Mouse (Mus musculus) Patski (cell line): Measurements from ENCODE around the gene Dnaja4. TPM values are rescaled to one million over a fixed set of nuclear protein-coding genes. Genes with fewer than 3 reads are reported as not detected.

Source experiments
- ATAC-seq: fragments of 100-300 bp; one replicate; pipeline ENCODE4 v1.8.0; 2021
- CTCF ChIA-PET: fragments of 350-600 bp; sonication (Branson Sonifier 250); formaldehyde crosslinking; loops from one replicate; lab custom pipeline; 2022; ENCODE audit warnings: inconsistent platforms; lab: Charles Lee
- POLR2A ChIA-PET: fragments of 350-600 bp; sonication (Branson Sonifier 250); formaldehyde crosslinking; loops from one replicate; lab custom pipeline; 2022; ENCODE audit warnings: antibody characterized with exemption, inconsistent platforms; lab: Charles Lee
- DNase-seq: peaks from one replicate; pipeline ENCODE4 v3.0.0-alpha.2; 2011; ENCODE audit warnings: low read depth, low spot score
- H3K27me3 ChIP-seq: fragments of 371-371 bp; one replicate; pipeline ENCODE4 v1.5.1; 2021
- CTCF ChIP-seq: fragments of 100-300 bp; IDR thresholded peaks from one replicate; pipeline ENCODE4 v1.5.1; 2021
- in situ Hi-C: fragments of 300-500 bp; cut with MboI; formaldehyde crosslinking; loops from 3 replicates; pipeline ENCODE4 v1.11.1; 2018; ENCODE audit warnings: low pct_unique_long_range_greater_than_20kb, mixed read lengths
- polyA plus RNA-seq: library from polyadenylated mRNA; unstranded; gene quantifications from one replicate; pipeline ENCODE4 v1.2.3, GENCODE M21; 2021

Gene Dnaja4
- polyA plus RNA-seq, 1 experiment from 2014 or later, result 19.6 TPM

DNA sequence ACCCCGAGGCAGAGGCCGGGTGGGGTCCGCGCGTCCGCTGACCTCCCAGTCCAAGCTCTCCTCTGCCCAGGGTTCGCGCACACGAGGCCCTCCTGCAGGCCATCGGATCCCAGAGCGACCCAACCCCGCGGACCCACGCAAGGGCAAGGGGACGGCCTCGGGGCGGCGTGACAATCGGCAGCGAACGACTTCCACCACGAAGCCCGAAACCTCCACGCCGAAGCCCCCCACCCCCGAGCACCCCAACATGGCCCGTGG lies 343 bp downstream of the Dnaja4 start:
- POLR2A ChIA-PET, result interaction anchor here (0.5 to 1.7 kb wide), 2 partner anchors 27 to 297 kb away, joined by 3 to 4 read pairs; no protein-coding TSS in a partner anchor
- CTCF ChIA-PET, result interaction anchor here (1.5 kb wide), 1 partner anchor 13 kb away, joined by 4 read pairs; no protein-coding TSS in a partner anchor
- no peak for TF ChIP-seq CTCF
- no peaks in the 10 kb centered on the region for H3K27me3 ChIP-seq
- DNase-seq (no peak), ATAC-seq (no peak)
- in situ Hi-C loops, result no loop called here

DNA sequence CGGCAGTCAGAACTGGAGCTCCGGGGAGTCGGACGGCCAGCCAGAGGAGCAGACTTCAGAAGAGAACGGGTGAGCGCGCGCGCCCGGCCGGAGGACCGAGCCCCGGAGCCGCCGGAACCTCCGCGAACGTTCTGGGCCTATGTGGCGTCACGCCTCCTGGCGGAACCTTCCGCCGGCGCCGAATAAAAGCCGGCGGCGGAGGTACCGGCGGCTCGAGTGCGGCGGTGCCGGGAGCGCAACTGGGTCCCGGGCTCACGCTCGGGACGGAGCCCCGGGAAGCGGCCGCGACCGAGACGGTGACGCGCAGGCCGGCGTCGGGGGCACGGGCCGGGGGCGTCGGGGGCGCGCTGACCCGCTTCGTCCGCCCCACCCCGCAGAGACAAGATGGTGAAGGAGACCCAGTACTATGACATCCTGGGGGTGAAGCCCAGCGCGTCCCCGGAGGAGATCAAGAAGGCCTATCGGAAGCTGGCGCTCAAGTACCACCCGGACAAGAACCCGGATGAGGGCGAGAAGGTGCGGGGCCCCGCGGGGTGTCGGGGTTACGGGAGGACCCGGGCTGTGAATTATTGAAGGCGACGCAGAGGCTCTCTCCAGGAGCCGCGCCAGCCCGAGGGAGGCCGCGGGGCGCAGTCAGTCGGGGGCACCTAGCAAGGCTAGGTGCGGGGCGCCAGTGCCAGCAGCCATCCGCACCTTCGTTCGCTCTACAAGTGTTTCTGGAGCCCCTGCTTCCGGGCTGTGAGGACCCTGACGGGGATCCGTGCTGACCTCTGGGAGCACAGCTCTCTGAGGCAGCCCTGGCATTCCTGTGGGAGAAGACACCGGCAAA lies 886 bp downstream of the Dnaja4 start:
- ATAC-seq, result peak; percentile 61
- DNase-seq, result no peak
- POLR2A ChIA-PET, result interaction anchor here (0.6 to 1.7 kb wide), 2 partner anchors 27 to 38 kb away, joined by 3 read pairs; no protein-coding TSS in a partner anchor
- in situ Hi-C loops, result no loop called here
- TF ChIP-seq CTCF, result no peak
- CTCF ChIA-PET, result interaction anchor here (1.5 kb wide), 1 partner anchor 12 kb away, joined by 4 read pairs; no protein-coding TSS in a partner anchor
- H3K27me3 ChIP-seq, result no peaks in the 10 kb centered on the region

DNA sequence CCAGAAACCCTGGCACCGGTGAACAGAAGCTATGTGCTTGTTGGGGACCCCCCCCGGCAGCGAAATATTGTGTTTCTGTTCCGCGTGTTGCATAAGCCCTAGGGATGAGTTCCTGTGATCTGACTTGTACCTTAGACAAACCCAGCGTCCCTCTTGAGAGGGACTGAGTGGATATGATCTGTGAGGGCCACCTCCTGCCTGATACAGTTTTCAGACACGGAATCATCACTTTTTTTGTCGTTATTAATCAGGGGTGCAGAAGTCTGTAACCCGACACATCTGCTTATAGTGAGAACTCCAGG lies 1.5 kb downstream of the Dnaja4 start:
- in situ Hi-C loops, result no loop called here
- no peak for TF ChIP-seq CTCF
- ChIA-PET POLR2A (interaction anchor here (0.6 to 1.7 kb wide), 2 partner anchors 28 to 38 kb away, joined by 3 read pairs; no protein-coding TSS in a partner anchor), CTCF (no interaction called here)
- H3K27me3 ChIP-seq, result no peaks in the 10 kb centered on the region
- DNase-seq (no peak), ATAC-seq (no peak)

GRCm38 (mm10) chr9:54700746-54701145 lies 2.1 kb downstream of the Dnaja4 start:
- DNase-seq (no peak), ATAC-seq (no peak)
- ChIA-PET POLR2A (no interaction called here), CTCF (no interaction called here)
- no peaks in the 10 kb centered on the region for H3K27me3 ChIP-seq
- in situ Hi-C loops, result no loop called here
- no peak for TF ChIP-seq CTCF

DNA sequence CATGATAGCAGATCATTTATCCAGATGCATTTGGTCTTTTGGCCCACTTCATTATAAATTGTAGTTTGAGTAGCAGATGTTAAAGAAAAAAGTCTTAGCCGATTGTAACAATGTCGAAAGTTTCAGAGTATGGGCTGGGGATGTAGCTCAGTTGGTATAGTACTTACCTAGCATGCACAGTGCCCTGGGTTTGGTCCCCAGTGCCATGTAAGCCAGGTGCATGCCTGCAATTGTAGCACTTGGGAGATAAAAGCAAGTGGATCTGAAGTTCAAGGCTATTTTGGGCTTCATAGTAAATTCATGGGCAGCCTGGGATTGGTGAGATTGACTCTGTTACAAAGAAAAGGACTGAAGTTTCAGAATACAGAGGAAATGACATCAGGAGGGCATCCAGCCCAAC lies 3.9 kb downstream of the Dnaja4 start:
- ChIA-PET CTCF (no interaction called here), POLR2A (no interaction called here)
- in situ Hi-C loops, result no loop called here
- no peaks in the 10 kb centered on the region for H3K27me3 ChIP-seq
- ATAC-seq (no peak), DNase-seq (no peak)
- no peak for TF ChIP-seq CTCF

GRCm38 (mm10) chr9:54704361-54704760 lies 5.7 kb downstream of the Dnaja4 start:
- no peaks in the 10 kb centered on the region for H3K27me3 ChIP-seq
- ChIA-PET CTCF (interaction anchor here (1.0 kb wide), 1 partner anchor 28 kb away, joined by 3 read pairs; no protein-coding TSS in a partner anchor), POLR2A (interaction anchor here (0.6 kb wide), 1 partner anchor 246 kb away, joined by 3 read pairs; the partner anchor contains the start of genes AY074887 and Psma4)
- DNase-seq (no peak), ATAC-seq (no peak)
- no peak for TF ChIP-seq CTCF
- in situ Hi-C loops, result no loop called here

DNA sequence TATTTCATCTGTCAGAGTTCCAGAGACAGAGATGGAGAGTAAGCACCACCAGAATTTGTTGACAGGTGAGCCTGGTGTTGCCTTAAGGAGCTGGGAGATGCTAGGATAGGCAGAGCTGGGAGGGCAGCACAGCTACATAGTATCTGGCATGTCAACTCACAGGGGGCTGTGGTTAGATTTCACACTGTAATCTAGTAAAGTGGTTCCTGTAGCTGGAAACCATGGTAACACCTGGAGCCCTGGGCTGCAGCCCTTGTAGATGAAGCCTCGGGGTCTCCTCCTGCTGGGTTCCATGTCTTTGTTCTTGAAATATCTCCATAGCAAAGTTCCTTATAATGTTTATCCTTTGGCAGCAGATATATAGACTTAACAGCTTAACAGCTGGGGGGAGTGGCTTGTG lies 6.9 kb downstream of the Dnaja4 start:
- DNase-seq (no peak), ATAC-seq (no peak)
- in situ Hi-C loops, result no loop called here
- CTCF ChIA-PET, result interaction anchor here (1.5 kb wide), 1 partner anchor 10 kb away, joined by 3 read pairs; no protein-coding TSS in a partner anchor
- POLR2A ChIA-PET, result no interaction called here
- H3K27me3 ChIP-seq, result no peaks in the 10 kb centered on the region
- TF ChIP-seq CTCF, result no peak

DNA sequence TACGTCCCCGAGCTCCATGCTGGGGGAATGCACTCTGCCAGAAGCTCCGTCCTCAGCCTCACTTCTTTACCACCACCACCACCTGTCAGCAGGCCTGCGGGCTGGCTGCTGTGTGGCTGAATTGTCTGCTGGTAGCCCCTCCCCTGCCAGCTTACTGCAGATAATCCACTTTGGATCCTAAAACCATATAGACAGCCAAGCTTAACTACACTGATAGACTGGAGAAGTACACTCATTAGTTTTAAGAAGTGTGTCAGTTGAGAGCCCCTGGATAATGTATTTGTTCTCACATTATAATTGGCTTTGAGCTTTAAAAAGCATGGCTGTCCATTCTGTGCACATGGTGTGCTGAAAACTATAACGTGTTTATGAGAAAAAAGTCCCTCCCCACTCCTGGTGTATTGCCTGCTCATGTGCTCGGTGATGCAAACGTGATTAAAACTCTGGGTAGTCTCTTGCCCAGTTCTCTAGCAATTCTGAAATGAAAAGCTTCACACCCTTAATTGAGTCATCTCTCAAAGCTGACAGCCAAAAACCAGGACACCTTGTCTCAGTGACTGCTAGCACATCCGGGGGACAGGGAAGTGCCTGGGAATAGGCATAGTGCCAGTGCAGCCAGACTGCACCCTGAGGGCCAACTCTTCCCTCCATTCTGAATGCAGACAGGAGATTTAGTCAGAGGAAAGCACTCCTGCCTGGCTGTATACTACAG lies 8.8 kb downstream of the Dnaja4 start:
- TF ChIP-seq CTCF, result no peak
- CTCF ChIA-PET, result no interaction called here
- no peak for ATAC-seq
- POLR2A ChIA-PET, result no interaction called here
- in situ Hi-C loops, result no loop called here
- H3K27me3 ChIP-seq, result no peaks in the 10 kb centered on the region
- DNase-seq, result no peak

DNA sequence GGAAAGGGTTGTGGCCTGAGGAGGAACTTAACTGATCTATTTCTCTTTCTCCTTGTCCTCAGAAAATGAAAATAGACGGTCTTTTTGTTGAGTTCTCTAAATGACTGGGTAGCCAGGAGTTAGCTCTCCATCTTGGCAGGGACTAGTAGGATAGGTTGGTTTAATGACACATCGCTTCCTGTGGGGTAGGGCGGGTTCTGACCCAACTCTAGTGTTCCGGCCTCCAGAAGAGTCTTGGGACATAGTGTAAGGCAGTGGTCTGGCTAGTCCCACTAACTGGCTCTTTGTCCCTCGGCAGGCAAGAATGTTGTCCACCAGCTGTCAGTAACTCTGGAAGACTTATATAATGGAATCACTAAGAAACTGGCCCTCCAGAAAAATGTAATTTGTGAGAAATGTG lies 9.4 kb downstream of the Dnaja4 start:
- ATAC-seq (no peak), DNase-seq (no peak)
- in situ Hi-C loops, result no loop called here
- TF ChIP-seq CTCF, result no peak
- ChIA-PET CTCF (no interaction called here), POLR2A (no interaction called here)
- no peaks in the 10 kb centered on the region for H3K27me3 ChIP-seq

DNA sequence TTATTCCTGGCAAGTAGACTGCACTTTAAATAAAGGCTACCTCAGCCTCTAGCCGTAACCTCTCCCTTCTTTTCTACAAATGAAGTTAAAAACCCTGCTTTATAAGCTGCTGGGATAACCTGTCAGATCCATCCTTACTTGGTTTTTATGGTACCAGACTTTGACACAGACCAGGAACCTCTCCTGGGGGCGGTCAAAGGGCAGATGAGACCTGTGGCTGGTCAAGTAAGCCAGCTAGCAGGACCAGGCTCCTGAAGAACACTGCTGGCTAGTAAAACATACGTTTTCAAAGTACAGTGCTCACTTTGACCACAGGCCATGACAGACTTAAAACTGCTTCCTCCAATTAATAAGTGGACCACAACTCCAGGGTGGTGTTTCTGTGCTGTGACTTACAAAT lies 17.1 kb downstream of the Dnaja4 start:
- no peaks in the 10 kb centered on the region for H3K27me3 ChIP-seq
- in situ Hi-C loops, result no loop called here
- TF ChIP-seq CTCF, result no peak
- ATAC-seq (no peak), DNase-seq (no peak)
- POLR2A ChIA-PET, result no interaction called here
- CTCF ChIA-PET, result interaction anchor here (1.3 kb wide), 1 partner anchor 10 kb away, joined by 3 read pairs; no protein-coding TSS in a partner anchor

DNA sequence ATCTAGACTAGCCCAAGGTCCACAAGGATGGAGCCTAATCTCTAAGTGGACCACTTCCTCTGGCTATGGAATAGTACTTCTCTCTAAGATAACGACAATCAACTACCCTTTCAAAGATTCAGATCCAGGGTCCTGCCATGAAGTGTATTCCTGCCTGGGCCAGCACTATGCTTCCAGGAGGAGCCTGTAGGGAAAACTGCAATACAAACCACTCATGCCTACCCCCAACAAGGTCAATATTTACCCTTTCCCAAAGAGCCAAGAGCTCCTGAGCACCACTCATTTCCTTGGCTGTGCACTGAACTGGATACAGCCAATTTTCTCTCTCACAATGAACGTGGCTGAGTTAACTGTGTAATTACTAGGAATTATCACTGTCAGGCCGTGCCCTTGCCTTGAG lies 18.9 kb downstream of the Dnaja4 start:
- POLR2A ChIA-PET, result no interaction called here
- in situ Hi-C loops, result no loop called here
- TF ChIP-seq CTCF, result no peak
- CTCF ChIA-PET, result no interaction called here
- ATAC-seq, result no peak
- DNase-seq, result no peak
- H3K27me3 ChIP-seq, result no peaks in the 10 kb centered on the region
